Mouse (Mus musculus) forebrain, embryonic 11.5 days (tissue): ENCODE measurements around the gene Dok3. TPM values are rescaled to one million over a fixed set of nuclear protein-coding genes. Genes with fewer than 3 reads are reported as not detected.

Experiments
- ATAC-seq: fragments of 200-750 bp; cut with Nextera tagmentation; replicated peaks from 2 replicates; pipeline ENCODE4 v1.8.0; 2017; ENCODE audit warnings: moderate TSS enrichment; ENCODE audit not compliant: low FRiP score
- DNase-seq: peaks from one replicate; pipeline ENCODE4 v3.0.0-alpha.2; 2017; ENCODE audit warnings: low spot score
- H3K27ac ChIP-seq: fragments of 300-500 bp; sonication (generic); 2 replicates; pipeline ENCODE4 v1.5.1; 2014; ENCODE audit warnings: low read depth, low read length
- H3K27me3 ChIP-seq: fragments of 300-500 bp; sonication (generic); 2 replicates; pipeline ENCODE4 v1.6.1; 2014; ENCODE audit warnings: mild to moderate bottlenecking, low read length, mixed read lengths; ENCODE audit not compliant: control insufficient read depth, insufficient read depth
- H3K36me3 ChIP-seq: fragments of 300-500 bp; sonication (generic); 2 replicates; pipeline ENCODE4 v1.6.1; 2014; ENCODE audit warnings: mild to moderate bottlenecking, low read length, moderate library complexity, mixed read lengths; ENCODE audit not compliant: control insufficient read depth, insufficient read depth
- H3K4me1 ChIP-seq: fragments of 300-500 bp; sonication (generic); replicated peaks from 2 replicates; pipeline ENCODE4 v1.6.1; 2014; ENCODE audit warnings: low read length, mixed read lengths; ENCODE audit not compliant: control insufficient read depth, insufficient read depth
- H3K4me2 ChIP-seq: fragments of 300-500 bp; sonication (generic); 2 replicates; pipeline ENCODE4 v1.6.1; 2014; ENCODE audit warnings: low read depth, mild to moderate bottlenecking, low read length, moderate library complexity, mixed read lengths; ENCODE audit not compliant: severe bottlenecking
- H3K4me3 ChIP-seq: fragments of 300-500 bp; sonication (generic); 2 replicates; pipeline ENCODE4 v1.5.1; 2014; ENCODE audit warnings: low read depth, low read length
- H3K9ac ChIP-seq: fragments of 300-500 bp; sonication (generic); 2 replicates; pipeline ENCODE4 v1.6.1; 2014; ENCODE audit warnings: low read length
- H3K9me3 ChIP-seq: fragments of 300-500 bp; sonication (generic); 2 replicates; pipeline ENCODE4 v1.6.1; 2016; ENCODE audit warnings: low read length, mixed read lengths; ENCODE audit not compliant: control insufficient read depth
- WGBS: fragments of 180-500 bp; shearing (Covaris S2); extraction: QIAGEN DNeasy Blood & Tissue Kit; methylation state at CpG from one replicate; pipeline ENCODE4 v1.1.7; 2014; 5-methylcytosine and 5-hydroxymethylcytosine counted together
- polyA plus RNA-seq: library from polyadenylated mRNA; unstranded; fragments of >200 nt; fragmentation: Nextera tagmentation; extraction: Ambion mirVana; gene quantifications from 2 replicates; pipeline ENCODE4 v1.2.1, GENCODE M21; 2014

The Dok3 gene
- polyA plus RNA-seq, 1 experiment from 2014 or later = 3.9 TPM

- no peaks in the 10 kb centered on the region for H3K4me1 ChIP-seq
- no peak overlapping the region for H3K27ac ChIP-seq
- 95% methylated on average over 5 of the region's 5 CpGs for WGBS
- no peak for DNase-seq
- H3K9me3 ChIP-seq = no peaks in the 10 kb centered on the region
- ATAC-seq = no peak
- H3K4me3 ChIP-seq = no peak overlapping the region
- peaks cover 3% of the 10 kb centered on the region for H3K36me3 ChIP-seq
- H3K4me2 ChIP-seq = no peak overlapping the region
- H3K9ac ChIP-seq = no peak overlapping the region
- H3K27me3 ChIP-seq = no peaks in the 10 kb centered on the region
Measured at GRCm38 (mm10) chr13:55548426-55548825, 19.3 kb upstream of the Dok3 start.

DNA sequence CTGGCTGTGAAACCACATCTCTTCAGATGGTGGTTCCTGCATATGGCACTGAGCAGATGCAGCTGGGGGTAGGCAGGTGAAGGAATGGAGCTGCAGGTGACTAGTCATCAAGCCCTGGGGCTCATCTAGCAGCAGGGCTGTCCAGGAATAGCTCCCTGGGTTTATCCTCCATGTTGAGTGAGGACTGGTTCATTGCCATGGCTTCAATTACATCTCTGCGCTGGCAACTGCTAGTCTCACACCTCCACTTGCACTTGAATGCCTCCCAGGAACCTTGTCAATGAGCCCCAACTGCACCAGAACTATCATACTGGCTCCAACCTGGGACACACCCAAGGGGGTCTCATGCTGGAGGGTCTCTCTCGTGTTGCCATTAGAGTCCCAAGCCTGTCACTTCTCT lies 18.8 kb upstream of the Dok3 start:
- DNase-seq (no peak), ATAC-seq (no peak)
- Histone ChIP-seq H3K36me3 (peaks cover 8% of the 10 kb centered on the region), H3K9me3 (no peaks in the 10 kb centered on the region), H3K9ac (no peak overlapping the region), H3K27ac (no peak overlapping the region), H3K4me2 (no peak overlapping the region), H3K4me3 (no peak overlapping the region), H3K27me3 (no peaks in the 10 kb centered on the region), H3K4me1 (no peaks in the 10 kb centered on the region)
- WGBS = 89% methylated on average over 2 of the region's 2 CpGs

DNA sequence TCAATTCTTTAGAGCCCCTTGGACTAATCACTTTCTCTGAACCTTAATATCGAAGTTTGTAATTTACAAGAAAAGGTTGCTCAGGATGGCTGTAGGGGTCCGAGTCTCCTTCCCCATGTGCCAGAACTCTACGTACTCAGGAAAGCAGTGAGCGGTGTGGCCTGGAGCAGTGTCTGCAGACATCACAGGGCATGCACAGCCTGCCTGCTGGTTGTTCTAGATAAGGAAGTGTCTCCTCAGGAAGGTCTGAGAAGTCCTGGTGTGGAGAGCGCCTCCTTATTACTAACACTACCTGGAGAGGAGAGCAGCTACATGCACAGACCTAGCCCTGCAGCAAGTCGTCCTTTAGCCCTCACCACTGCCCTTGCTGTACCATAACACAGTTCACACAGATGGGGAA lies 15.7 kb upstream of the Dok3 start:
- DNase-seq = no peak
- Histone ChIP-seq H3K9me3 (no peaks in the 10 kb centered on the region), H3K36me3 (peaks cover 17% of the 10 kb centered on the region), H3K4me1 (no peaks in the 10 kb centered on the region), H3K27me3 (no peaks in the 10 kb centered on the region), H3K9ac (no peak overlapping the region), H3K4me3 (no peak overlapping the region), H3K4me2 (no peak overlapping the region), H3K27ac (no peak overlapping the region)
- ATAC-seq = no peak
- WGBS = 86% methylated on average over 6 of the region's 6 CpGs

GRCm38 (mm10) chr13:55543447-55543846 lies 14.4 kb upstream of the Dok3 start:
- no peaks in the 10 kb centered on the region for H3K4me1 ChIP-seq
- peaks cover 23% of the 10 kb centered on the region for H3K36me3 ChIP-seq
- no peak overlapping the region for H3K4me2 ChIP-seq
- no peak overlapping the region for H3K4me3 ChIP-seq
- no peak overlapping the region for H3K9ac ChIP-seq
- no peaks in the 10 kb centered on the region for H3K9me3 ChIP-seq
- DNase-seq (no peak), ATAC-seq (no peak)
- no peaks in the 10 kb centered on the region for H3K27me3 ChIP-seq
- WGBS = 95% methylated on average over 8 of the region's 8 CpGs
- no peak overlapping the region for H3K27ac ChIP-seq

GRCm38 (mm10) chr13:55542891-55543290 lies 13.8 kb upstream of the Dok3 start:
- Histone ChIP-seq H3K4me2 (no peak overlapping the region), H3K36me3 (peaks cover 23% of the 10 kb centered on the region)
- WGBS = 93% methylated on average over 4 of the region's 4 CpGs

GRCm38 (mm10) chr13:55540933-55541332 lies 11.8 kb upstream of the Dok3 start:
- H3K9ac ChIP-seq = no peak overlapping the region
- no peak for DNase-seq
- no peak overlapping the region for H3K4me2 ChIP-seq
- 83% methylated on average over 2 of the region's 2 CpGs for WGBS
- H3K27ac ChIP-seq = no peak overlapping the region
- no peaks in the 10 kb centered on the region for H3K9me3 ChIP-seq
- H3K36me3 ChIP-seq = peaks cover 23% of the 10 kb centered on the region
- H3K4me3 ChIP-seq = no peak overlapping the region
- H3K4me1 ChIP-seq = no peaks in the 10 kb centered on the region
- ATAC-seq = no peak
- H3K27me3 ChIP-seq = no peaks in the 10 kb centered on the region

More at GRCm38 (mm10) chr13:55542891-55543290, 13.8 kb upstream of the Dok3 start:
- H3K4me3 ChIP-seq = no peak overlapping the region
- H3K4me1 ChIP-seq = no peaks in the 10 kb centered on the region
- ATAC-seq = no peak
- H3K27ac ChIP-seq = no peak overlapping the region
- no peaks in the 10 kb centered on the region for H3K9me3 ChIP-seq
- DNase-seq = no peak
- H3K9ac ChIP-seq = no peak overlapping the region
- no peaks in the 10 kb centered on the region for H3K27me3 ChIP-seq

DNA sequence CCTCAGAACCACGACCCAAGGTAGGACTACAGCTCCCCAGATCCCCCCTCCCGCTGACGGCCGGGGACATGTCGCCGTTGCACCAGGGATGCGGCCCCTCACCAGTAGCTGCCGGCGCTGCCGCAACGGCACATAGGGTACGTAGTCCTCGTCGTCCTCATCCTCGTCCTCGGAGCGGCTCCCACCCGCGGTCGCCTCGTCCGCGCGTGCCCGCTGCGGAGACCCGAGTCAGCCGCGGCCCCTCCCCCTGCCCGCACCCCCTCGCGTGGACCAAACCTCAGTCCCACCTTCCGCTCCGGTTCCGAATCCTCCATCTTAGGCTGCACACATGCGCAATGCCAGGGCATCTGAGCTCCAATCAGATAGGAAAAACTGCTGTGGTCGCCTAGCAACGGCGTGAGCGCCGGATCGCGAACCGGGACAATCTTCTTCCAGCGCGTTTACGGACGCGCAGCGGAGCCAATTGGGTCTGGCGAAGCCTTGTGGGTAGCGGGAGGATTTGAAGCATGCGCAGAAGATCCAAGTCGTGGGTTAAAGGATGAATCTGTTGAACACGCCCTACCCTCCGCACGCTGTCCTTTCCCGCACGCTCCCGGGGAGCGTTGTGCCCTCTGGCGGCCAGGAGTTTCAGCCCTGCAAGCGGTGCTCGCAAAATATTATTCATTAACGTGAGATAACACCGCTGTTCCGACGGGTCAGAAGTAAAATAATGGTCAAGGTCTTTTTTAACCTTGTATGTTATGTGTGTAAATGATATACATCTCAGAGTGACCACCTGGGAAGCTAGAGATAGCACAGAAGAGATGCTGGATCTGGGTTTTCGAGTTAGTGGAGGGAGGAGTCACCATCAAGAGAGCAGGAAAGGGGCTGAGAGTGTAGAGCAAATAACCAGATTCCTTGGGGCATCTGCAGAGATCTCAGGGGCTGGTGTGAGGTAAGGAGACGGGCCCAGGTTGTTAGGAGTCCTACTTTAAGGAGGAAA lies 7.4 kb upstream of the Dok3 start, which contains the start of gene Ddx41:
Gene Ddx41, minus strand, starts transcription at position 465 of the 982 bp plus-strand sequence.
- Histone ChIP-seq H3K4me3 (peak within 1 kb of the TSS; percentile 92), H3K9ac (peak within 1 kb of the TSS; percentile 87), H3K27ac (no peak within 1 kb of the TSS), H3K9me3 (no peaks in the 10 kb centered on the region), H3K36me3 (peaks cover 12% of the 10 kb centered on the region), H3K4me1 (peaks cover 8% of the 10 kb centered on the region; the same call in 1 of the 2 replicates), H3K27me3 (no peaks in the 10 kb centered on the region), H3K4me2 (peak within 1 kb of the TSS; percentile 93)
- ATAC-seq = peak; percentile 97
- WGBS = under 1% methylated on average over 70 of the region's 70 CpGs
- DNase-seq = peak; percentile 98

DNA sequence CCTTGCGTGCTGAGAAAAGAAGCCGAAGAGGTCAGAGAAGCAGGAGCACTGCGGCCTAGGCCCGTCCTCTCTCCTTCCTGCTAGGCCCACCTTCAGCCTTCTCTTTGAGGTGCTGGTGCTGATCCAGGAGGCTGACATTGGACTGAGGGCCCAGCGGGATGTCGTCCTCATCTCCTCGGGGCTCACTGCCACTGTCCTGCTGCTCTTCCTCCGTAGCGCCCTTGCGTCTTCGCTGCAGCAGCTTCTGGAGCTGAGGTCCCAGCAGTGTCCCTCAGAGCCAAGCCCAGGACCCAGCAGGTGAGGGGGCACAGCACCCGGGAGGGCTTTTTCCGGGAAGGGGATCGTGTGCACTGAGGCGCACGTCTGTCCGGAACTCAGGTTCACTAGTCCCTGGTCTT lies 6.7 kb upstream of the Dok3 start:
- Histone ChIP-seq H3K27me3 (no peaks in the 10 kb centered on the region), H3K9ac (peak overlapping the region; percentile 87), H3K36me3 (peaks cover 15% of the 10 kb centered on the region), H3K4me3 (peak overlapping the region; percentile 92), H3K27ac (no peak overlapping the region), H3K9me3 (no peaks in the 10 kb centered on the region), H3K4me2 (peak overlapping the region; percentile 93), H3K4me1 (peaks cover 8% of the 10 kb centered on the region; the same call in 1 of the 2 replicates)
- WGBS = 19% methylated on average over 17 of the region's 17 CpGs
- no peak for DNase-seq
- no peak for ATAC-seq
